Comparison of ENCODE assay signal across 12 mouse cellular contexts in the genomic region with DNA sequence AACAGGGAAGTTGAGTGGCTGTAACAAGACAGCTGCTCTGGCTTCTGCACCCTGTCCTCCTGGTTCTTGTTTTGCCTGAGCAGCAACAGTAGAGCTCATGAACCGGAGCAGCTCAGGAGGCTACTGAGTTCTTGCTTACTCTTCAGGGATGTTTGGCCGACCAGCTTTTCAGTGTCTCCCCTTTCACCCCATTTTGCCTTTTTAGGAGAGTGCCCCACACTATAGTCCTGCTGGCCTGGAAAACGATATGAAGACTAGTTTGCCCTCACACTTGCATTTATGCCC. TPM values are rescaled to one million over a fixed set of nuclear protein-coding genes. Genes with fewer than 3 reads are reported as not detected.
DNase-seq lines count a peak whose midpoint lies in the region; ATAC-seq and TF ChIP-seq lines count a peak whose summit lies in the region.
"Had no signal": no experiment of that assay in that cellular context is flagged by ENCODE, and none has a peak within 500 bp of the region (broad histone marks: within the 10 kb centered on the region; RNA-seq: fewer than 3 reads in every experiment).

No protein-coding gene starts in this region.

- no peak overlapping the region for H3ac ChIP-seq in myocyte (ENCODE audit: control insufficient read depth, insufficient read length)

- no peak overlapping the region for H3K9ac ChIP-seq in kidney, embryonic 15.5 days
- no peak overlapping the region for H3K9ac ChIP-seq in intestine, postnatal 0 days (ENCODE audit: low read depth, low read length)
- H3K9ac ChIP-seq: forebrain, embryonic 15.5 days had no signal

- no peak overlapping the region for H3K4me2 ChIP-seq in kidney, embryonic 15.5 days
- 0 out of 2 replicates have a peak overlapping the region, but pooled peaks have one; percentile 10 for H3K4me2 ChIP-seq in intestine, postnatal 0 days (replicated peaks; ENCODE audit: low read depth)
- peak overlapping the region; percentile 43 for H3K4me2 ChIP-seq in myocyte (ENCODE audit: low read depth)
- H3K4me2 ChIP-seq: forebrain, embryonic 15.5 days had no signal

- H3K4me3 ChIP-seq in kidney, embryonic 15.5 days (replicated peaks) = no peak overlapping the region
- no peak overlapping the region for H3K4me3 ChIP-seq in intestine, postnatal 0 days (ENCODE audit: low read depth, low read length)
- H3K4me3 ChIP-seq in myocyte = no peak overlapping the region
- H3K4me3 ChIP-seq: forebrain, embryonic 15.5 days had no signal

- DNase-seq in kidney, adult 11 months = no peak
- no peak for DNase-seq in thymus, postnatal 0 days (ENCODE audit: low spot score)
- no peak for DNase-seq in adrenal gland, postnatal 36 days
- DNase-seq: cerebellum, postnatal 10 days; gastrocnemius, postnatal 14 days; lung, postnatal 14 days; right cerebral cortex, postnatal 4 days had no signal

- H3K79me2 ChIP-seq in myocyte (ENCODE audit: control insufficient read depth, insufficient read depth) = peaks cover 96% of the 10 kb centered on the region

- no peaks in the 10 kb centered on the region for H3K36me3 ChIP-seq in kidney, embryonic 15.5 days
- H3K36me3 ChIP-seq in intestine, postnatal 0 days (ENCODE audit: control insufficient read depth, insufficient read depth) = no peaks in the 10 kb centered on the region
- H3K36me3 ChIP-seq in myocyte (ENCODE audit: control insufficient read depth, insufficient read depth) = no peaks in the 10 kb centered on the region
- H3K36me3 ChIP-seq: forebrain, embryonic 15.5 days had no signal

- no peak for TF ChIP-seq POLR2A in myocyte (IDR thresholded peaks at IDR 0.05; ENCODE audit: insufficient read length, low read depth)

- peak overlapping the region; percentile 66 for H3K27ac ChIP-seq in kidney, embryonic 15.5 days
- 0 out of 2 replicates have a peak overlapping the region, but pooled peaks have one; percentile 46 for H3K27ac ChIP-seq in intestine, postnatal 0 days (ENCODE audit: low read depth, low read length)
- H3K27ac ChIP-seq: forebrain, embryonic 15.5 days had no signal

- H3K27me3 ChIP-seq in kidney, embryonic 15.5 days = no peaks in the 10 kb centered on the region
- no peaks in the 10 kb centered on the region for H3K27me3 ChIP-seq in intestine, postnatal 0 days (replicated peaks; ENCODE audit: control insufficient read depth, insufficient read depth, low read length)
- H3K27me3 ChIP-seq in myocyte (ENCODE audit: control insufficient read depth, insufficient read depth, insufficient read length) = no peaks in the 10 kb centered on the region
- H3K27me3 ChIP-seq: forebrain, embryonic 15.5 days had no signal

- TF ChIP-seq CTCF in intestine, postnatal 0 days (IDR thresholded peaks at IDR 0.05; ENCODE audit: low read depth) = no peak

- H3K9me3 ChIP-seq in kidney, embryonic 15.5 days (replicated peaks) = no peaks in the 10 kb centered on the region
- no peaks in the 10 kb centered on the region for H3K9me3 ChIP-seq in intestine, postnatal 0 days (ENCODE audit: control insufficient read depth)
- H3K9me3 ChIP-seq: forebrain, embryonic 15.5 days had no signal

- 0 out of 2 replicates have a peak, but pooled peaks have one; percentile 22 for ATAC-seq in kidney, embryonic 15.5 days (replicated peaks; ENCODE audit: low FRiP score)
- peak; percentile 77 for ATAC-seq in granulocyte monocyte progenitor cell, adult 5-6 weeks (replicated peaks; ENCODE audit: poor library complexity, severe bottlenecking)
- no peak for ATAC-seq in intestine, postnatal 0 days
- ATAC-seq: forebrain, embryonic 15.5 days had no signal

- WGBS in kidney, embryonic 15.5 days = 47% methylated on average over 3 of the region's 3 CpGs
- WGBS in intestine, postnatal 0 days = 53% methylated on average over 3 of the region's 3 CpGs

- H3K4me1 ChIP-seq in kidney, embryonic 15.5 days = peaks cover 42% of the 10 kb centered on the region
- peaks cover 18% of the 10 kb centered on the region for H3K4me1 ChIP-seq in intestine, postnatal 0 days (replicated peaks; ENCODE audit: control insufficient read depth, insufficient read depth, low read length)

TF ChIP-seq in myocyte, 11 proteins besides CTCF, POLR2A, EP300 and RAD21:
- peak in 1 of 3 experiments; percentile 2 for TF ChIP-seq MYOG (IDR thresholded peaks at IDR 0.05; ENCODE audit: control insufficient read depth in 1 of 3, insufficient read depth in 1 of 3, insufficient read length in 2 of 3, low read depth in 2 of 3)
- no peak for TF ChIP-seq TCF3 (IDR thresholded peaks at IDR 0.05; ENCODE audit: insufficient read length, low read depth)

RNA-seq across cellular contexts. Expression of a gene that starts 14.8 kb away (rescaled TPM):
- 20.9 and 22.8 TPM in 2 replicates for polyA plus RNA-seq in kidney, embryonic 15.5 days (2015; fragmentation: Nextera tagmentation; extraction: Ambion mirVana)
- 78.0 and 98.0 TPM in 2 replicates for total RNA-seq in granulocyte monocyte progenitor cell, adult 5-6 weeks (2014; fragmentation: Nextera tagmentation)
- total RNA-seq in granulocyte monocyte progenitor cell, adult 5-6 weeks (2017) = 71.4 and 89.8 TPM in 2 replicates
- polyA plus RNA-seq in intestine, postnatal 0 days (2015; fragmentation: Nextera tagmentation; extraction: Ambion mirVana) = 5.6 and 9.2 TPM in 2 replicates
- polyA plus RNA-seq in myocyte (2012; fragmentation: generic; extraction: Trizol) = 14.7 TPM
- polyA plus RNA-seq in thymus, postnatal 0 days (2015; fragmentation: Nextera tagmentation; extraction: Ambion mirVana) = 27.0 and 30.6 TPM in 2 replicates
- total RNA-seq in adrenal gland, postnatal 36 days (2021) = 100 to 1,000 TPM in 1 of 2 experiments, 10 to 100 TPM in 1; 70.1 to 109 TPM
